Mouse (Mus musculus) olfactory bulb, adult 2 months (tissue): ENCODE results near the gene Acot1.

Source experiments
- CTCF ChIP-seq: fragments of 200-500 bp; IDR thresholded peaks from 2 replicates; pipeline ENCODE4 v1.5.1; 2012; ENCODE audit warnings: low read depth, mild to moderate bottlenecking, low read length, moderate library complexity; ENCODE audit not compliant: insufficient read depth
- POLR2A ChIP-seq: fragments of 200-500 bp; IDR thresholded peaks from 2 replicates; pipeline ENCODE4 v1.6.1; 2012; ENCODE audit warnings: mild to moderate bottlenecking, low read depth, low read length, moderate library complexity; ENCODE audit not compliant: insufficient read depth

- no peak for TF ChIP-seq POLR2A
- no peak for TF ChIP-seq CTCF
Observed at GRCm38 (mm10) chr12:83965235-83965634, 44.1 kb upstream of the Acot1 start.
